Mouse (Mus musculus) CH12.LX (cell line): ENCODE results near the gene Pitx3.

Experiments used
- BHLHE40 ChIP-seq: IDR thresholded peaks from 2 replicates; pipeline ENCODE4 v1.6.1; 2011; ENCODE audit warnings: mild to moderate bottlenecking, low read depth, low read length, improper control_type of control experiment
- CHD1 ChIP-seq: IDR thresholded peaks from 2 replicates; pipeline ENCODE4 v1.6.1; 2012; ENCODE audit warnings: low read depth, low read length, improper control_type of control experiment, inconsistent platforms
- CTCF ChIP-seq, 2 experiments: IDR thresholded peaks in 1 of 2; conservative IDR thresholded peaks in 1 of 2; 2 replicates each; pipeline ENCODE4 v1.5.1; 2011 to 2012; ENCODE audit warnings: low read depth in 2 of 2, low read length in 2 of 2, improper control_type of control experiment in 1 of 2, inconsistent platforms in 1 of 2, mild to moderate bottlenecking in 1 of 2, moderate library complexity in 1 of 2
- EP300 ChIP-seq: IDR thresholded peaks from 2 replicates; pipeline ENCODE4 v1.6.1; 2011; ENCODE audit warnings: low read length, improper control_type of control experiment
- GABPA ChIP-seq: IDR thresholded peaks from 2 replicates; pipeline ENCODE4 v1.6.1; 2012; ENCODE audit warnings: low read depth, low read length, improper control_type of control experiment, inconsistent platforms; ENCODE audit not compliant: insufficient replicate concordance
- MAZ ChIP-seq: IDR thresholded peaks from 2 replicates; pipeline ENCODE4 v1.6.1; 2012; ENCODE audit warnings: low read depth, mild to moderate bottlenecking, inconsistent platforms, low read length, improper control_type of control experiment, moderate library complexity
- MXI1 ChIP-seq: IDR thresholded peaks from 2 replicates; pipeline ENCODE4 v1.6.1; 2011; ENCODE audit warnings: mild to moderate bottlenecking, low read depth, low read length, improper control_type of control experiment
- NRF1 ChIP-seq: IDR thresholded peaks from 2 replicates; pipeline ENCODE4 v1.6.1; 2014; ENCODE audit warnings: low read depth, mild to moderate bottlenecking, inconsistent platforms, low read length, improper control_type of control experiment, moderate library complexity
- POLR2A ChIP-seq: IDR thresholded peaks from 2 replicates; pipeline ENCODE4 v1.6.1; 2011; ENCODE audit warnings: low read depth, mild to moderate bottlenecking, improper control_type of control experiment, low read length
- RCOR1 ChIP-seq: conservative IDR thresholded peaks from 2 replicates; pipeline ENCODE4 v1.6.1; 2012; ENCODE audit warnings: low read depth, mild to moderate bottlenecking, inconsistent platforms, low read length, improper control_type of control experiment
- SMC3 ChIP-seq: IDR thresholded peaks from 2 replicates; pipeline ENCODE4 v1.6.1; 2011; ENCODE audit warnings: low read depth, low read length, improper control_type of control experiment
- UBTF ChIP-seq: IDR thresholded peaks from 2 replicates; pipeline ENCODE4 v1.6.1; 2012; ENCODE audit warnings: low read depth, mild to moderate bottlenecking, inconsistent platforms, low read length, improper control_type of control experiment, moderate library complexity
- ZC3H11A ChIP-seq: IDR thresholded peaks from 2 replicates; pipeline ENCODE4 v1.6.1; 2012; ENCODE audit warnings: low read depth, mild to moderate bottlenecking, inconsistent platforms, low read length, improper control_type of control experiment
- ZKSCAN1 ChIP-seq: IDR thresholded peaks from 2 replicates; pipeline ENCODE4 v1.6.1; 2012; ENCODE audit warnings: low read depth, inconsistent platforms, low read length, improper control_type of control experiment, borderline replicate concordance

- TF ChIP-seq NRF1 (no peak), ZC3H11A (no peak), CTCF (conservative IDR thresholded peaks at IDR 0.05 in 1 of 2, IDR thresholded peaks at IDR 0.05 in 1 of 2; ENCODE audit: low read depth in 2 of 2, low read length in 2 of 2) (no peak), BHLHE40 (no peak), MXI1 (no peak), GABPA (no peak), POLR2A (no peak), EP300 (no peak), MAZ (no peak), CHD1 (no peak), SMC3 (no peak), UBTF (no peak), RCOR1 (no peak), ZKSCAN1 (no peak)
Observed at GRCm38 (mm10) chr19:46120872-46121271, 27.3 kb downstream of the Pitx3 start.
